Mouse (Mus musculus) testis, postnatal 14 days (tissue): Measurements from ENCODE around the gene Stag2.

Source experiments
- DNase-seq: peaks from one replicate; pipeline ENCODE4 v3.0.0; 2021; ENCODE audit warnings: low spot score

Stag2 gene

GRCm38 (mm10) chrX:42148788-42149556, at the start of gene Stag2:
Stag2 (plus strand) TSS chrX:42149317.
- peak; percentile 85 for DNase-seq

GRCm38 (mm10) chrX:42107137-42107536, 42.0 kb upstream of the Stag2 start:
- DNase-seq = no peak

GRCm38 (mm10) chrX:42110585-42110984, 38.5 kb upstream of the Stag2 start:
- DNase-seq = no peak

GRCm38 (mm10) chrX:42119442-42120048, 29.6 kb upstream of the Stag2 start:
- DNase-seq = no peak

- DNase-seq = no peak
Measured at GRCm38 (mm10) chrX:42124963-42125697, 24.0 kb upstream of the Stag2 start.

- no peak for DNase-seq
Measured at GRCm38 (mm10) chrX:42139882-42140281, 9.2 kb upstream of the Stag2 start.

GRCm38 (mm10) chrX:42142620-42143019, 6.5 kb upstream of the Stag2 start:
- no peak for DNase-seq

- DNase-seq = no peak
Measured at GRCm38 (mm10) chrX:42143991-42144390, 5.1 kb upstream of the Stag2 start.

- DNase-seq = peak; percentile 59
Measured at GRCm38 (mm10) chrX:42148016-42148451, 1.1 kb upstream of the Stag2 start.

GRCm38 (mm10) chrX:42149557-42150345, 634 bp downstream of the Stag2 start:
- DNase-seq = peak; percentile 64

GRCm38 (mm10) chrX:42150346-42151023, 1.4 kb downstream of the Stag2 start:
- peak; percentile 82 for DNase-seq

- peak; percentile 7 for DNase-seq
Measured at GRCm38 (mm10) chrX:42151024-42151754, 2.1 kb downstream of the Stag2 start.

- DNase-seq = peak; percentile 77
Measured at GRCm38 (mm10) chrX:42151903-42152369, 2.8 kb downstream of the Stag2 start.

GRCm38 (mm10) chrX:42153056-42153455, 3.9 kb downstream of the Stag2 start:
- no peak for DNase-seq

- DNase-seq = no peak
Measured at GRCm38 (mm10) chrX:42165455-42165854, 16.3 kb downstream of the Stag2 start.

- DNase-seq = no peak
Measured at GRCm38 (mm10) chrX:42170811-42171210, 21.7 kb downstream of the Stag2 start.

GRCm38 (mm10) chrX:42187590-42187989, 38.5 kb downstream of the Stag2 start:
- no peak for DNase-seq

- no peak for DNase-seq
Measured at GRCm38 (mm10) chrX:42188825-42189426, 39.8 kb downstream of the Stag2 start.

GRCm38 (mm10) chrX:42194608-42195007, 45.5 kb downstream of the Stag2 start:
- no peak for DNase-seq

- DNase-seq = no peak
Measured at GRCm38 (mm10) chrX:42202482-42202881, 53.4 kb downstream of the Stag2 start.
